Mouse (Mus musculus) liver, embryonic 13.5 days (tissue): ENCODE results near the gene Nup210l. TPM values are rescaled to one million over a fixed set of nuclear protein-coding genes. Genes with fewer than 3 reads are reported as not detected.

Source experiments
- ATAC-seq: fragments of 200-750 bp; cut with Nextera tagmentation; 2 replicates; pipeline ENCODE4 v1.8.0; 2017; ENCODE audit warnings: low read depth, mild to moderate bottlenecking, moderate number of reproducible peaks, moderate library complexity
- DNase-seq: peaks from one replicate; pipeline ENCODE4 v3.0.0; 2022
- H3K27ac ChIP-seq: fragments of 300-500 bp; sonication (generic); 2 replicates; pipeline ENCODE4 v1.5.1; 2015; ENCODE audit warnings: moderate library complexity, mild to moderate bottlenecking, inconsistent platforms
- H3K27me3 ChIP-seq: fragments of 300-500 bp; sonication (generic); 2 replicates; pipeline ENCODE4 v1.6.1; 2015; ENCODE audit warnings: mild to moderate bottlenecking, inconsistent platforms
- H3K36me3 ChIP-seq: fragments of 300-500 bp; sonication (generic); 2 replicates; pipeline ENCODE4 v1.6.1; 2015; ENCODE audit warnings: mild to moderate bottlenecking, inconsistent platforms
- H3K4me1 ChIP-seq: fragments of 300-500 bp; sonication (generic); replicated peaks from 2 replicates; pipeline ENCODE4 v1.6.1; 2015; ENCODE audit warnings: inconsistent platforms
- H3K4me2 ChIP-seq: fragments of 300-500 bp; sonication (generic); 2 replicates; pipeline ENCODE4 v1.6.1; 2015; ENCODE audit warnings: inconsistent platforms, mild to moderate bottlenecking, moderate library complexity
- H3K4me3 ChIP-seq: fragments of 300-500 bp; sonication (generic); replicated peaks from 2 replicates; pipeline ENCODE4 v1.5.1; 2015; ENCODE audit warnings: mild to moderate bottlenecking, inconsistent platforms
- H3K9ac ChIP-seq: fragments of 300-500 bp; sonication (generic); 2 replicates; pipeline ENCODE4 v1.6.1; 2015; ENCODE audit warnings: mild to moderate bottlenecking, inconsistent platforms
- H3K9me3 ChIP-seq: fragments of 300-500 bp; sonication (generic); replicated peaks from 2 replicates; pipeline ENCODE4 v1.6.1; 2016; ENCODE audit warnings: inconsistent platforms
- WGBS: fragments of 180-500 bp; shearing (Covaris S2); methylation state at CpG from one replicate; pipeline ENCODE4 v1.1.7; 2015; ENCODE audit not compliant: insufficient replicate concordance; 5-methylcytosine and 5-hydroxymethylcytosine counted together
- polyA plus RNA-seq: library from polyadenylated mRNA; unstranded; fragments of >200 nt; fragmentation: Nextera tagmentation; extraction: Ambion mirVana; gene quantifications from 2 replicates; pipeline ENCODE4 v1.2.1, GENCODE M21; 2015

The Nup210l gene
- polyA plus RNA-seq, 1 experiment from 2014 or later, result 0.05 TPM

- no peak overlapping the region for H3K9ac ChIP-seq
- DNase-seq (no peak), ATAC-seq (no peak)
- H3K27me3 ChIP-seq, result no peaks in the 10 kb centered on the region
- H3K27ac ChIP-seq, result no peak overlapping the region
- H3K36me3 ChIP-seq, result no peaks in the 10 kb centered on the region
- H3K4me2 ChIP-seq, result no peak overlapping the region
- peaks cover 8% of the 10 kb centered on the region; the same call in 1 of the 2 replicates for H3K4me1 ChIP-seq
- H3K9me3 ChIP-seq, result no peaks in the 10 kb centered on the region
- no peak overlapping the region for H3K4me3 ChIP-seq
- WGBS, result 45% methylated on average over 3 of the region's 3 CpGs
Measured at GRCm38 (mm10) chr3:90132745-90133144, 28.8 kb downstream of the Nup210l start.

- H3K4me3 ChIP-seq, result no peak overlapping the region
- H3K27ac ChIP-seq, result no peak overlapping the region
- H3K9ac ChIP-seq, result no peak overlapping the region
- peaks cover 8% of the 10 kb centered on the region; the same call in 1 of the 2 replicates for H3K4me1 ChIP-seq
- no peak overlapping the region for H3K4me2 ChIP-seq
- 59% methylated on average over 1 of the region's 1 CpGs for WGBS
- H3K9me3 ChIP-seq, result no peaks in the 10 kb centered on the region
- no peak for DNase-seq
- no peaks in the 10 kb centered on the region for H3K27me3 ChIP-seq
- H3K36me3 ChIP-seq, result no peaks in the 10 kb centered on the region
- no peak for ATAC-seq
Measured at GRCm38 (mm10) chr3:90133331-90133730, 29.4 kb downstream of the Nup210l start.

GRCm38 (mm10) chr3:90134483-90134882, 30.6 kb downstream of the Nup210l start:
- Histone ChIP-seq H3K4me2 (no peak overlapping the region), H3K4me1 (peaks cover 8% of the 10 kb centered on the region; the same call in 1 of the 2 replicates), H3K9ac (no peak overlapping the region), H3K27me3 (no peaks in the 10 kb centered on the region), H3K4me3 (no peak overlapping the region), H3K36me3 (no peaks in the 10 kb centered on the region), H3K9me3 (no peaks in the 10 kb centered on the region), H3K27ac (no peak overlapping the region)
- DNase-seq (no peak), ATAC-seq (no peak)
- 44% methylated on average over 3 of the region's 3 CpGs for WGBS

GRCm38 (mm10) chr3:90134993-90135392, 31.1 kb downstream of the Nup210l start:
- DNase-seq (no peak), ATAC-seq (no peak)
- Histone ChIP-seq H3K9me3 (no peaks in the 10 kb centered on the region), H3K4me2 (no peak overlapping the region), H3K36me3 (no peaks in the 10 kb centered on the region), H3K4me3 (no peak overlapping the region), H3K27me3 (no peaks in the 10 kb centered on the region), H3K27ac (no peak overlapping the region), H3K9ac (no peak overlapping the region), H3K4me1 (peaks cover 8% of the 10 kb centered on the region; the same call in 1 of the 2 replicates)
- 73% methylated on average over 5 of the region's 5 CpGs for WGBS

GRCm38 (mm10) chr3:90136660-90137059, 32.7 kb downstream of the Nup210l start:
- Histone ChIP-seq H3K27me3 (no peaks in the 10 kb centered on the region), H3K9ac (no peak overlapping the region), H3K36me3 (no peaks in the 10 kb centered on the region), H3K9me3 (no peaks in the 10 kb centered on the region), H3K4me2 (no peak overlapping the region), H3K27ac (no peak overlapping the region), H3K4me3 (no peak overlapping the region), H3K4me1 (peaks cover 8% of the 10 kb centered on the region; the same call in 1 of the 2 replicates)
- ATAC-seq (no peak), DNase-seq (no peak)
- 44% methylated on average over 13 of the region's 13 CpGs for WGBS

GRCm38 (mm10) chr3:90137606-90138005, 33.7 kb downstream of the Nup210l start:
- no peak overlapping the region for H3K4me2 ChIP-seq
- peaks cover 8% of the 10 kb centered on the region; the same call in 1 of the 2 replicates for H3K4me1 ChIP-seq
- no peaks in the 10 kb centered on the region for H3K9me3 ChIP-seq
- ATAC-seq (no peak), DNase-seq (no peak)
- no peaks in the 10 kb centered on the region for H3K27me3 ChIP-seq
- H3K27ac ChIP-seq, result no peak overlapping the region
- H3K9ac ChIP-seq, result no peak overlapping the region
- WGBS, result 50% methylated on average over 1 of the region's 1 CpGs
- H3K36me3 ChIP-seq, result no peaks in the 10 kb centered on the region
- H3K4me3 ChIP-seq, result no peak overlapping the region

GRCm38 (mm10) chr3:90139962-90140361, 36.0 kb downstream of the Nup210l start:
- H3K9ac ChIP-seq, result no peak overlapping the region
- H3K27ac ChIP-seq, result no peak overlapping the region
- WGBS, result 76% methylated on average over 3 of the region's 3 CpGs
- no peak overlapping the region for H3K4me3 ChIP-seq
- H3K9me3 ChIP-seq, result no peaks in the 10 kb centered on the region
- no peak overlapping the region for H3K4me2 ChIP-seq
- no peak for ATAC-seq
- peaks cover 5% of the 10 kb centered on the region; the same call in 1 of the 2 replicates for H3K4me1 ChIP-seq
- H3K27me3 ChIP-seq, result no peaks in the 10 kb centered on the region
- no peaks in the 10 kb centered on the region for H3K36me3 ChIP-seq
- DNase-seq, result no peak

- WGBS, result 49% methylated on average over 3 of the region's 3 CpGs
- no peaks in the 10 kb centered on the region for H3K27me3 ChIP-seq
- H3K36me3 ChIP-seq, result no peaks in the 10 kb centered on the region
- ATAC-seq, result no peak
- no peak overlapping the region for H3K4me2 ChIP-seq
- H3K4me1 ChIP-seq, result no peaks in the 10 kb centered on the region
- no peaks in the 10 kb centered on the region for H3K9me3 ChIP-seq
- H3K27ac ChIP-seq, result no peak overlapping the region
- H3K9ac ChIP-seq, result no peak overlapping the region
- H3K4me3 ChIP-seq, result no peak overlapping the region
- no peak for DNase-seq
Measured at GRCm38 (mm10) chr3:90145461-90145860, 41.5 kb downstream of the Nup210l start.

- H3K36me3 ChIP-seq, result no peaks in the 10 kb centered on the region
- no peak for ATAC-seq
- WGBS, result 82% methylated on average over 1 of the region's 1 CpGs
Measured at GRCm38 (mm10) chr3:90146651-90147050, 42.7 kb downstream of the Nup210l start.

GRCm38 (mm10) chr3:90151086-90151740, 47.3 kb downstream of the Nup210l start:
- Histone ChIP-seq H3K4me1 (0 out of 2 replicates have a peak, but pooled peaks cover 5% of the 10 kb centered on the region), H3K9ac (no peak overlapping the region), H3K9me3 (no peaks in the 10 kb centered on the region), H3K36me3 (no peaks in the 10 kb centered on the region), H3K4me2 (no peak overlapping the region), H3K27me3 (no peaks in the 10 kb centered on the region), H3K4me3 (no peak overlapping the region), H3K27ac (no peak overlapping the region)
- 75% methylated on average over 12 of the region's 12 CpGs for WGBS
- ATAC-seq (no peak), DNase-seq (no peak)

More at GRCm38 (mm10) chr3:90146651-90147050, 42.7 kb downstream of the Nup210l start:
- no peak overlapping the region for H3K4me3 ChIP-seq
- no peak overlapping the region for H3K27ac ChIP-seq
- H3K9ac ChIP-seq, result no peak overlapping the region
- H3K4me1 ChIP-seq, result no peaks in the 10 kb centered on the region
- no peak overlapping the region for H3K4me2 ChIP-seq
- DNase-seq, result no peak
- H3K27me3 ChIP-seq, result no peaks in the 10 kb centered on the region
- no peaks in the 10 kb centered on the region for H3K9me3 ChIP-seq

- Histone ChIP-seq H3K36me3 (no peaks in the 10 kb centered on the region), H3K27ac (no peak overlapping the region), H3K27me3 (no peaks in the 10 kb centered on the region), H3K9me3 (no peaks in the 10 kb centered on the region), H3K9ac (no peak overlapping the region), H3K4me3 (no peak overlapping the region), H3K4me2 (no peak overlapping the region), H3K4me1 (0 out of 2 replicates have a peak, but pooled peaks cover 8% of the 10 kb centered on the region)
- DNase-seq (no peak), ATAC-seq (no peak)
- WGBS, result 41% methylated on average over 5 of the region's 5 CpGs
Measured at GRCm38 (mm10) chr3:90155996-90156395, 52.1 kb downstream of the Nup210l start.

- Histone ChIP-seq H3K27me3 (no peaks in the 10 kb centered on the region), H3K4me1 (0 out of 2 replicates have a peak, but pooled peaks cover 11% of the 10 kb centered on the region), H3K4me3 (no peak overlapping the region), H3K27ac (no peak overlapping the region), H3K9ac (no peak overlapping the region), H3K4me2 (no peak overlapping the region), H3K36me3 (no peaks in the 10 kb centered on the region), H3K9me3 (no peaks in the 10 kb centered on the region)
- no peak for ATAC-seq
- DNase-seq, result no peak
- 76% methylated on average over 9 of the region's 9 CpGs for WGBS
Measured at GRCm38 (mm10) chr3:90159757-90160156, 55.8 kb downstream of the Nup210l start.
